18 mouse cellular contexts compared by ENCODE assay signal in the genomic region with DNA sequence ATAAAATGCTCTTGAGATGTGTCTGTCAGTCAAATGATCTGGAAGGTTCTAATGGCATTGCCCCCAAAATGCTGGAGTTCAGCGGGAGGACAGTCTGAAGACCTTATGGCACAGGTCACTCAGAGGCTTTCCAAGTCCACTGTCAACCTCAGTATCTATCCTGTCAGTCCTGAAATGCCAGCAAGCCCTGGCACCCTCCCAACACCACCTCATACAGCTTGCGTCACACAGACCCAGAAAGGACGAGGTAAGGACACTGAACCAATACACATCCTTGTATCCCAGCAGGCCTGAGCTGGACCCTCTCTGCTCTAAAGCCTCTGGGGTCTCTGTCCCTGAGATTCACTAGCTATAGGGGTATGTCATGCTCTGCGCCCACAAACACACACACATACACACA.
"Had no signal": no experiment of that assay in that cellular context is flagged by ENCODE, and none has a peak within 500 bp of the region (broad histone marks: within the 10 kb centered on the region; RNA-seq: fewer than 3 reads in every experiment).

No protein-coding gene starts in this region.

- H3K27ac ChIP-seq: kidney, postnatal 0 days; limb, embryonic 13.5 days; liver, embryonic 15.5 days; midbrain, embryonic 15.5 days; neural tube, embryonic 13.5 days had no signal

- ATAC-seq: midbrain, embryonic 15.5 days had no signal

- H3K27me3 ChIP-seq: neural tube, embryonic 13.5 days had no signal

- H3K9ac ChIP-seq: limb, embryonic 13.5 days; liver, embryonic 15.5 days; lung, embryonic 14.5 days; midbrain, embryonic 15.5 days; neural tube, embryonic 13.5 days had no signal

- H3K36me3 ChIP-seq: limb, embryonic 13.5 days; liver, embryonic 15.5 days; midbrain, embryonic 15.5 days; neural tube, embryonic 13.5 days had no signal

- H3K4me3 ChIP-seq: limb, embryonic 13.5 days; liver, embryonic 15.5 days; midbrain, embryonic 15.5 days; neural tube, embryonic 13.5 days had no signal

- DNase-seq: kidney, adult 9 months; kidney, postnatal 36 days; layer of hippocampus, adult 9-11 months; layer of hippocampus, postnatal 36 days; lung, embryonic 14.5 days; lung, postnatal 10 days; lung, postnatal 4 days; retina, postnatal 1 day; right cerebral cortex, postnatal 4 days; spleen, adult 18-20 months; thymus, postnatal 36 days had no signal

- H3K9me3 ChIP-seq: limb, embryonic 13.5 days; liver, embryonic 15.5 days; midbrain, embryonic 15.5 days; neural tube, embryonic 13.5 days had no signal

- H3K4me2 ChIP-seq: limb, embryonic 13.5 days; liver, embryonic 11.5 days; liver, embryonic 15.5 days; lung, embryonic 14.5 days; midbrain, embryonic 11.5 days; midbrain, embryonic 15.5 days; neural tube, embryonic 13.5 days had no signal
